Mouse (Mus musculus) heart, adult 2 months (tissue): Measurements from ENCODE around the gene Lect2.

Experiments
- CTCF ChIP-seq: fragments of 200-600 bp; IDR thresholded peaks from 2 replicates; pipeline ENCODE4 v1.8.1; 2022; ENCODE audit warnings: antibody characterized with exemption, mild to moderate bottlenecking, moderate library complexity
- POLR2A ChIP-seq: fragments of 200-500 bp; IDR thresholded peaks from 2 replicates; pipeline ENCODE4 v1.6.1; 2011; ENCODE audit warnings: mild to moderate bottlenecking, low read depth, low read length, control low read depth; ENCODE audit not compliant: insufficient read depth

GRCm38 (mm10) chr13:56575701-56576321 lies 27.5 kb upstream of the Lect2 start:
- TF ChIP-seq CTCF (peak; percentile 93), POLR2A (no peak)
